Mouse (Mus musculus) neural tube, embryonic 12.5 days (tissue): Measurements from ENCODE around the gene Gfer. TPM values are rescaled to one million over a fixed set of nuclear protein-coding genes. Genes with fewer than 3 reads are reported as not detected.

Source experiments
- polyA plus RNA-seq: library from polyadenylated mRNA; unstranded; fragments of >200 nt; fragmentation: Nextera tagmentation; extraction: Ambion mirVana; gene quantifications from 2 replicates; pipeline ENCODE4 v1.2.1, GENCODE M21; 2016

Gfer gene
- polyA plus RNA-seq, 1 experiment from 2014 or later = 40.2 TPM

Other genes with a start within 250 kb of the Gfer start
- gene E4f1, start 225.8 kb downstream of the Gfer start, polyA plus RNA-seq = 37.9 and 38.5 TPM in 2 replicates
- gene Pgp, start 225.8 kb downstream of the Gfer start, polyA plus RNA-seq = 58.6 and 62.7 TPM in 2 replicates
- gene Bricd5, start 222.3 kb downstream of the Gfer start, polyA plus RNA-seq = 0.28 TPM in 2 replicates
- gene Mlst8, start 217.1 kb downstream of the Gfer start, polyA plus RNA-seq = 33.8 and 34.9 TPM in 2 replicates
- 23.2 and 25.4 TPM in 2 replicates for gene Caskin1, start 207.6 kb downstream of the Gfer start, polyA plus RNA-seq
- gene Traf7, start 168.2 kb downstream of the Gfer start, polyA plus RNA-seq = 83.4 and 84.0 TPM in 2 replicates
- gene Rab26, start 161.9 kb downstream of the Gfer start, polyA plus RNA-seq = 1.6 and 2.2 TPM in 2 replicates
- 23.0 and 26.5 TPM in 2 replicates for gene Pkd1, start 146.3 kb downstream of the Gfer start, polyA plus RNA-seq
- gene Tsc2, start 63.5 kb downstream of the Gfer start, polyA plus RNA-seq = 66.5 and 75.0 TPM in 2 replicates
- 10.5 and 12.4 TPM in 2 replicates for gene Nthl1, start 63.5 kb downstream of the Gfer start, polyA plus RNA-seq
- 36.9 and 37.7 TPM in 2 replicates for gene Slc9a3r2, start 45.8 kb downstream of the Gfer start, polyA plus RNA-seq
- not detected in 2 replicates for gene Npw, start 37.7 kb downstream of the Gfer start, polyA plus RNA-seq
- gene Zfp598, start 26.5 kb downstream of the Gfer start, polyA plus RNA-seq = 24.1 and 27.2 TPM in 2 replicates
- gene Syngr3, start 6.2 kb downstream of the Gfer start, polyA plus RNA-seq = 42.3 and 43.3 TPM in 2 replicates
- gene Noxo1, start 78 bp upstream of the Gfer start, polyA plus RNA-seq = 2.4 and 3.0 TPM in 2 replicates
- gene Tbl3, start 11.5 kb upstream of the Gfer start, polyA plus RNA-seq = 91.5 and 95.3 TPM in 2 replicates
- not detected in 2 replicates for gene Rnf151, start 21.9 kb upstream of the Gfer start, polyA plus RNA-seq
- gene Rps2, start 22.0 kb upstream of the Gfer start, polyA plus RNA-seq = 826 and 871 TPM in 2 replicates
- 230 and 240 TPM in 2 replicates for gene Ndufb10, start 28.3 kb upstream of the Gfer start, polyA plus RNA-seq
- gene Rpl3l, start 31.7 kb upstream of the Gfer start, polyA plus RNA-seq = not detected in 2 replicates
- 23.3 and 24.8 TPM in 2 replicates for gene Msrb1, start 40.5 kb upstream of the Gfer start, polyA plus RNA-seq
- gene Hs3st6, start 56.8 kb upstream of the Gfer start, polyA plus RNA-seq = 0.62 and 0.69 TPM in 2 replicates
- gene Meiob, start 108.1 kb upstream of the Gfer start, polyA plus RNA-seq = not detected in 2 replicates
- 37.5 and 40.0 TPM in 2 replicates for gene Hagh, start 144.0 kb upstream of the Gfer start, polyA plus RNA-seq
- gene Fahd1, start 154.2 kb upstream of the Gfer start, polyA plus RNA-seq = 18.2 and 18.7 TPM in 2 replicates
- gene Igfals, start 169.8 kb upstream of the Gfer start, polyA plus RNA-seq = 0.28 and 0.32 TPM in 2 replicates
- gene Nubp2, start 190.2 kb upstream of the Gfer start, polyA plus RNA-seq = 75.4 and 75.9 TPM in 2 replicates
- gene Spsb3, start 190.5 kb upstream of the Gfer start, polyA plus RNA-seq = 53.1 and 57.7 TPM in 2 replicates
- gene Eme2, start 198.9 kb upstream of the Gfer start, polyA plus RNA-seq = 41.6 and 44.5 TPM in 2 replicates
- gene Mrps34, start 199.0 kb upstream of the Gfer start, polyA plus RNA-seq = 89.9 and 98.4 TPM in 2 replicates
- 49.7 and 55.1 TPM in 2 replicates for gene Nme3, start 200.3 kb upstream of the Gfer start, polyA plus RNA-seq
- gene Mapk8ip3, start 240.8 kb upstream of the Gfer start, polyA plus RNA-seq = 78.9 and 82.1 TPM in 2 replicates